Mouse (Mus musculus): ENCODE results near the gene Rnf213. TPM values are rescaled to one million over a fixed set of nuclear protein-coding genes. Genes with fewer than 3 reads are reported as not detected.

Gene Rnf213
- total RNA-seq, 2 experiments from 2014 or later, result 4.1 to 6.9 TPM

DNA sequence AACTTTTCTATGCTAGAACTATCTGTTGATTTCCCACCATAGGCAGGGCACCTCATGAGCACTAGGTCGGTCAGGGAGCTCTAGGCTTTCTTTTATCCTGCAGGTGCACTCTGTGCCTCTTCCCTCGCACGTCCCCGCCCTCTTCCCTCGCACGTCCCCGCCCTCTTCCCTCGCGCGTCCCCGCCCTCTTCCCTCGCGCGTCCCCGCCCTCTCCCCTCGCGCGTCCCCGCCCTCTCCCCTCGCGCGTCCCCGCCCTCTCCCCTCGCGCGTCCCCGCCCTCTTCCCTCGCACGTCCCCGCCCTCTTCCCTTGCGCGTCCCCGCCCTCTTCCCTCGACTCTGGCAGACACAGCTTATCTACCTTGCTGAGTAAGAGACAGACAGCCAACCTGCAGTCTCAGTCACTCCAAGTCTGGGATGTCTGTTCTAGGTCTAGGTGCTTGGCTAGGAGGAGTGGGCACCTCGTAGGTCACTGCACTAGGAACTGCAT lies 35.8 kb downstream of the Rnf213 start:
- intact Hi-C loops (cut with DNase I), result no loop called here
- TF ChIP-seq CTCF (IDR thresholded peaks at IDR 0.05), result no peak
- peak; percentile 63 for DNase-seq
- Histone ChIP-seq H3K4me3 (peak overlapping the region; percentile 46), H3K27ac (no peak overlapping the region)

- intact Hi-C loops (cut with DNase I), result loop anchor here (2.0 kb wide), 1 partner anchor 41 kb away; no protein-coding TSS in a partner anchor
- Histone ChIP-seq H3K4me3 (no peak overlapping the region), H3K27ac (peak overlapping the region; percentile 79)
- peak; percentile 91 for DNase-seq
- peak; percentile 26; the same call in 1 of the 2 replicates for TF ChIP-seq CTCF (IDR thresholded peaks at IDR 0.05)
These were observed 38.6 kb downstream of the Rnf213 start for GRCm38 (mm10) chr11:119431516-119431915.

DNA sequence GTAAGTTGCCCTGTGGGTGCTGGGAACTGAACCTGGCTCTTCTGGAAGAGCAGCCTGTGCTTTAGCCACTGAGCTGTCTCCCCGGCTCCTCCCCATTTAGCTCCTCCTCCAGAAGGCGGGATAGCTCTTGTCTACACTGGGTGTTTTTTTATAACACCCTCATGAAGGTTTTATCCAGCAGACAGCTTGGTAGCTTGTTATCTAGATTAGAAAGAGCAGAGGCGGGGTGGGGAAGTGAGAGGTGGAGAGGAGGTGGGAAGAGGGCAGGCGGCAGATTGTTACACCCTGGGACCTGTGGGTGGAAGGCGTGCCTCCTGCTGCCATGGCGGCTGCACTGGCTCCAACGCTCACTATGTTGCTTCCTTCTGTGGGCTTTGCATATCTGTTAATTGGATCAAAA lies 39.8 kb downstream of the Rnf213 start:
- intact Hi-C loops (cut with DNase I), result no loop called here
- DNase-seq, result no peak
- no peak overlapping the region for H3K27ac ChIP-seq
- no peak for TF ChIP-seq CTCF (IDR thresholded peaks at IDR 0.05)
- H3K4me3 ChIP-seq, result no peak overlapping the region

DNA sequence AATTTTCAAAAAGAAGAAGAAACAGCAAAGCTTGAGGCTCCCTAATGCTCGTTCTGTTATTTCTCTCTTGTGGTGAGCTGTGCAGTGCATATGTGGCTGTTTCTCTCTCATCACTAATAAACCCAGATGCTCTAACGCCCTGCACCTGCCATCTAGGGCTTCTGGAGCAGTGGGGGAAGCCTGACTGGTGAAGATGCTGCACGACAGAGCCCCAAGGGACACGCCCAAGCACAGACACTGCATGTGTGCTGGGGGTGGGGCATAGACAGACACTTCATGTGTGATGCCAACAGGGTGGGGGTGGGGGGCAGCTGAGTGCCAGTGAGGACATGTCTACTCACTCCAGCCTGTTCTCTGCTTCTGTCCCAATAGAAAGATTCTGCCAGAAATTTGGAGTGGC lies 41.4 kb downstream of the Rnf213 start:
- intact Hi-C loops (cut with DNase I), result no loop called here
- DNase-seq, result no peak
- H3K27ac ChIP-seq, result no peak overlapping the region
- no peak for TF ChIP-seq CTCF (IDR thresholded peaks at IDR 0.05)
- no peak overlapping the region for H3K4me3 ChIP-seq

- DNase-seq, result no peak
- TF ChIP-seq CTCF (IDR thresholded peaks at IDR 0.05), result peak; percentile 46
- Histone ChIP-seq H3K4me3 (no peak overlapping the region), H3K27ac (no peak overlapping the region)
- intact Hi-C loops (cut with DNase I), result no loop called here
These were observed 43.3 kb downstream of the Rnf213 start for GRCm38 (mm10) chr11:119435880-119436872.

- no peak overlapping the region for H3K27ac ChIP-seq
- no peak overlapping the region for H3K4me3 ChIP-seq
- intact Hi-C loops (cut with DNase I), result no loop called here
- no peak for DNase-seq
- TF ChIP-seq CTCF (IDR thresholded peaks at IDR 0.05), result no peak
These were observed 45.9 kb downstream of the Rnf213 start for GRCm38 (mm10) chr11:119438776-119439175.

- DNase-seq, result no peak
- H3K4me3 ChIP-seq, result no peak overlapping the region
- TF ChIP-seq CTCF (IDR thresholded peaks at IDR 0.05), result peak; percentile 44
- H3K27ac ChIP-seq, result no peak overlapping the region
- intact Hi-C loops (cut with DNase I), result no loop called here
These were observed 49.3 kb downstream of the Rnf213 start for GRCm38 (mm10) chr11:119442199-119442598.

DNA sequence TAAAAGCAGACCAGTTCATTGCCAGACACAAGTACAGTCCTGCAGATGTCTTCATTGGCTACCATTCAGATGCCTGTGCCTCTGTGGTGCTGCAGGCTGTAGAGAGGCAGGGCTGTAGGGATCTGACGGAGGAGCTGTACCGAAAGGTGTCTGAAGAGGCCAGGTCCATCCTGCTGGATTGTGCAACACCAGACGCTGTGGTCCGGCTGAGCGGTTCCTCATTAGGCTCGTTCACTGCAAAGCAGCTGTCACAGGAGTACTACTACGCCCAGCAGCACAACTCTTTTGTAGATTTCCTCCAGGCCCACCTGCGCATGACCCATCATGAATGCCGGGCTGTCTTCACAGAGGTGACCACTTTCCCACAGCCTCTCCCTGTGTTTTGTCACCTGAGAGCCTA lies 50.5 kb downstream of the Rnf213 start:
- H3K27ac ChIP-seq, result no peak overlapping the region
- H3K4me3 ChIP-seq, result no peak overlapping the region
- TF ChIP-seq CTCF (IDR thresholded peaks at IDR 0.05), result no peak
- no peak for DNase-seq
- intact Hi-C loops (cut with DNase I), result no loop called here

- H3K4me3 ChIP-seq, result no peak overlapping the region
- DNase-seq, result no peak
- intact Hi-C loops (cut with DNase I), result no loop called here
- no peak overlapping the region for H3K27ac ChIP-seq
- TF ChIP-seq CTCF (IDR thresholded peaks at IDR 0.05), result no peak
These were observed 63.2 kb downstream of the Rnf213 start for GRCm38 (mm10) chr11:119456097-119456496.

- Histone ChIP-seq H3K4me3 (no peak overlapping the region), H3K27ac (no peak overlapping the region)
- no peak for DNase-seq
- TF ChIP-seq CTCF (IDR thresholded peaks at IDR 0.05), result no peak
- intact Hi-C loops (cut with DNase I), result no loop called here
These were observed 85.0 kb downstream of the Rnf213 start for GRCm38 (mm10) chr11:119477876-119478275.

DNA sequence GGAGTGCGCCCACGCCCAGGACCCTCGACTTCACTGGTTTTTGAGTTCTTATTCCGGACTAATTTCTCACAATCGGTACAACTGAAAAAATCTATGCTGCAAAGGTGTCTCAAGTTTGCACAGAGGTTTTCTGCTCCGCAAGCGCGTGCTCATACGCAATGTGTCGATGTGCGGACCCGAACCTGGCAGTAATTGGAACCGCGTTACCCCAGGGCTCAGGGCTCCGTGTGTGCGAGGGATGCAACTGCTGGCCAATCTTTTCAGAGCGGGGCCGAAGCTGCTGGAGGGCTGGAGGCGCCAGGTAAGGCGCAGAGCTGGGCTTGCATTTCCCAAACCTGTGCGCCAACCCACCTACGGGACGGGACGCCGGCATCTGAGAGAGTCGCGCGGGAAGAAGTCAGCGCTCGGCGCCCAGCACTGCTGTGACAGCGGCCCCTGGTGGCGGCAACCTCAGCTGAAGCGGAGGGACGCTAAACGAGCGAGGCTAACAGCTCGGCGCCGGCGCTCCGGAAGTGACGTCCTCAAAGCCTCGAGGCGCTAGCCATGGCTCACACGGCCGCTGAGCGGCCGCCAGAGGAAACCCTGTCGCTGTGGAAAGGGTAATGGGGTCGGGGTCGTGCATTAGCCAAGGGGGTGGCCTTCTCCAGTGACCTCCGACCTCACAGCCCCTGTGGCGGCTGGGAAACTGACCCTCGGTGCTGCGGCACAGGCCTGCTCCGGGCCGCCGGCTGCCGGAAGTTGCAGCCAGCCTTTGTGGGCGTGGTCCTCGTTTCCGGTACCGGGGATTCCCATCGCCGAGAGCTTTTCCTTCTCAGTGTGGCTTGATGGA lies 98.2 kb downstream of the Rnf213 start, which contains the start of gene Endov:
Gene Endov (plus strand): TSS at position 487 of the 829 bp plus-strand sequence.
- intact Hi-C loops (cut with DNase I), result loop anchor here (5.0 kb wide), 1 partner anchor 154 kb away; no protein-coding TSS in a partner anchor
- Histone ChIP-seq H3K4me3 (peak within 1 kb of the TSS; percentile 93), H3K27ac (peak within 1 kb of the TSS; percentile 99)
- TF ChIP-seq CTCF (IDR thresholded peaks at IDR 0.05), result no peak; the same call in none of the 2 replicates
- DNase-seq, result peak; percentile 99

GRCm38 (mm10) chr11:119491690-119492087 lies 98.8 kb downstream of the Rnf213 start:
- no peak for TF ChIP-seq CTCF (IDR thresholded peaks at IDR 0.05)
- H3K4me3 ChIP-seq, result peak overlapping the region; percentile 93
- intact Hi-C loops (cut with DNase I), result loop anchor here (5.0 kb wide), 1 partner anchor 154 kb away; no protein-coding TSS in a partner anchor
- H3K27ac ChIP-seq, result peak overlapping the region; percentile 99
- DNase-seq, result no peak

Data from gastrocnemius, adult 2 months (tissue).